8 mouse cellular contexts compared by ENCODE assay signal in the genomic region with DNA sequence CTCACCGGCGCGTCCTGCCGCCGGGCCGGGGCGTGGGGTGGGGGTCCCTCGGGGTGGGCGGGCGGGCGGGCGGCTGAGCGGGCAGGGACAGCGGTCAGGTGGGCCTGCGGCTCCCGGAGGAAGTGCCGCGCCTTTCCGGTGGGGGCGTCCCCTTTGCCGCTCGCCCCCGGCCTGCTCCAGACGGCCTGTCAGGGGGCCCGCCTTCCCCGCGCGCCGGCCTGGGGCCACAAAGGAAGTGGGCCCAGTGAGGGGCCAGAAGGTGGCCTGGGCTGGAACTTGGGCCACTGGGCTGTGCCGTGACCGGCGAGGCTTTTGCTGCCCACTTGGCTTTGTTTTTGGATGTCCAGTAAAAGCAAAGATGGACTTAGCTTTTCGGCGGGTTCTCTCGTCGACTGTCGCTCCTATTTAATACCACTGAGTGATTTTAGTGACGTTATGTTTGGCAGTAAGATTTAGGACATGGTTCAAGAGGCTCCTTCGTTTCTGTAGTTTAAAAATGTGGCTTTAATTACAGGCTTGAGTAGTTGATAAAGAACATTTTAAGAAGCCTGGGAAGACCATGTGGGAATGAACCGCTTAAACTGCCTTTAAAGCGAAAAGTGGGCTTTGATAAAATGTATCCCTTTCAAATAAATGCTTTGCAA. TPM values are rescaled to one million over a fixed set of nuclear protein-coding genes. Genes with fewer than 3 reads are reported as not detected.
A peak's percentile ranks its signal among the peaks of the same experiment; 100 is the strongest.
DNase-seq lines count a peak whose midpoint lies in the region; ATAC-seq and TF ChIP-seq lines count a peak whose summit lies in the region.

No protein-coding gene starts in this region.

- H3K4me2 ChIP-seq in heart, embryonic 15.5 days: peak overlapping the region; percentile 71
- H3K4me2 ChIP-seq in kidney, embryonic 16.5 days (replicated peaks; ENCODE audit: low read depth, low read length): peak overlapping the region; percentile 83
- peak overlapping the region; percentile 92 for H3K4me2 ChIP-seq in liver, postnatal 0 days (ENCODE audit: low read depth, low read length)
- H3K4me2 ChIP-seq in stomach, embryonic 15.5 days: peak overlapping the region; percentile 55

- no peak for TF ChIP-seq CTCF in bone marrow macrophage, adult 2 months (IDR thresholded peaks at IDR 0.05; ENCODE audit: low read depth, low read length)
- TF ChIP-seq CTCF in liver, postnatal 0 days (IDR thresholded peaks at IDR 0.05; ENCODE audit: low read depth): peak; percentile 1; the same call in 1 of the 2 replicates

- peak overlapping the region; percentile 96 for H3K4me3 ChIP-seq in bone marrow macrophage, adult 2 months (ENCODE audit: insufficient read depth, low read length)
- peak overlapping the region; percentile 80 for H3K4me3 ChIP-seq in forebrain, embryonic 10.5 days
- H3K4me3 ChIP-seq in heart, embryonic 15.5 days: peak overlapping the region; percentile 92
- peak overlapping the region; percentile 86 for H3K4me3 ChIP-seq in kidney, embryonic 16.5 days (ENCODE audit: low read length)
- peak overlapping the region; percentile 91 for H3K4me3 ChIP-seq in liver, postnatal 0 days (ENCODE audit: low read depth, low read length)
- H3K4me3 ChIP-seq in stomach, embryonic 15.5 days (replicated peaks): peak overlapping the region; percentile 84

- no peaks in the 10 kb centered on the region for H3K27me3 ChIP-seq in forebrain, embryonic 10.5 days (ENCODE audit: poor library complexity, severe bottlenecking)
- H3K27me3 ChIP-seq in heart, embryonic 15.5 days: no peaks in the 10 kb centered on the region
- no peaks in the 10 kb centered on the region for H3K27me3 ChIP-seq in kidney, embryonic 16.5 days (ENCODE audit: insufficient read depth, low read length)
- no peaks in the 10 kb centered on the region for H3K27me3 ChIP-seq in liver, postnatal 0 days (ENCODE audit: insufficient read depth, low read length)
- H3K27me3 ChIP-seq in stomach, embryonic 15.5 days (replicated peaks): no peaks in the 10 kb centered on the region

- peaks cover 34% of the 10 kb centered on the region for H3K36me3 ChIP-seq in forebrain, embryonic 10.5 days (replicated peaks)
- no peaks in the 10 kb centered on the region for H3K36me3 ChIP-seq in heart, embryonic 15.5 days
- no peaks in the 10 kb centered on the region; the same call in 1 of the 2 replicates for H3K36me3 ChIP-seq in kidney, embryonic 16.5 days (ENCODE audit: insufficient read depth, low read length)
- H3K36me3 ChIP-seq in liver, postnatal 0 days (replicated peaks; ENCODE audit: insufficient read depth, low read length): peaks cover 6% of the 10 kb centered on the region
- H3K36me3 ChIP-seq in stomach, embryonic 15.5 days: no peaks in the 10 kb centered on the region

- peak overlapping the region; percentile 89 for H3K27ac ChIP-seq in bone marrow macrophage, adult 2 months (ENCODE audit: insufficient read depth, low read depth, low read length)
- H3K27ac ChIP-seq in forebrain, embryonic 10.5 days: peak overlapping the region; percentile 99
- H3K27ac ChIP-seq in heart, embryonic 15.5 days: peak overlapping the region; percentile 99
- H3K27ac ChIP-seq in kidney, embryonic 16.5 days (ENCODE audit: low read length): peak overlapping the region; percentile 99
- H3K27ac ChIP-seq in liver, postnatal 0 days (ENCODE audit: low read depth): peak overlapping the region; percentile 98
- peak overlapping the region; percentile 98 for H3K27ac ChIP-seq in stomach, embryonic 15.5 days

- TF ChIP-seq EP300 in liver, postnatal 0 days (IDR thresholded peaks at IDR 0.05; ENCODE audit: low read depth): no peak

- peaks cover 12% of the 10 kb centered on the region for H3K4me1 ChIP-seq in bone marrow macrophage, adult 2 months (ENCODE audit: control insufficient read depth, insufficient read depth, low read length)
- H3K4me1 ChIP-seq in forebrain, embryonic 10.5 days: peaks cover 19% of the 10 kb centered on the region
- H3K4me1 ChIP-seq in heart, embryonic 15.5 days (replicated peaks): peaks cover 19% of the 10 kb centered on the region
- H3K4me1 ChIP-seq in kidney, embryonic 16.5 days (ENCODE audit: insufficient read depth, low read length): peaks cover 17% of the 10 kb centered on the region
- H3K4me1 ChIP-seq in liver, postnatal 0 days (ENCODE audit: insufficient read depth): peaks cover 18% of the 10 kb centered on the region; the same call in 1 of the 2 replicates
- peaks cover 11% of the 10 kb centered on the region; the same call in 1 of the 2 replicates for H3K4me1 ChIP-seq in stomach, embryonic 15.5 days

- peak; percentile 70 for ATAC-seq in heart, embryonic 15.5 days (replicated peaks; ENCODE audit: insufficient number of reproducible peaks, insufficient read depth, low FRiP score, low read depth)
- ATAC-seq in kidney, embryonic 16.5 days (ENCODE audit: low FRiP score, low TSS enrichment): peak; percentile 80
- peak; percentile 52 for ATAC-seq in liver, postnatal 0 days
- peak; percentile 52 for ATAC-seq in stomach, embryonic 15.5 days (ENCODE audit: insufficient read depth, low FRiP score, low read depth)

- TF ChIP-seq POLR2A in bone marrow macrophage, adult 2 months (IDR thresholded peaks at IDR 0.05; ENCODE audit: borderline replicate concordance, low read depth, low read length): no peak

- no peaks in the 10 kb centered on the region for H3K9me3 ChIP-seq in forebrain, embryonic 10.5 days
- no peaks in the 10 kb centered on the region for H3K9me3 ChIP-seq in heart, embryonic 15.5 days (replicated peaks)
- no peaks in the 10 kb centered on the region for H3K9me3 ChIP-seq in kidney, embryonic 16.5 days (ENCODE audit: low read length)
- H3K9me3 ChIP-seq in liver, postnatal 0 days (ENCODE audit: low read length): no peaks in the 10 kb centered on the region
- H3K9me3 ChIP-seq in stomach, embryonic 15.5 days: no peaks in the 10 kb centered on the region

- WGBS in forebrain, embryonic 10.5 days: under 1% methylated on average over 29 of the region's 41 CpGs
- WGBS in heart, embryonic 15.5 days: 1% methylated on average over 38 of the region's 41 CpGs
- under 1% methylated on average over 29 of the region's 41 CpGs for WGBS in kidney, embryonic 16.5 days
- under 1% methylated on average over 21 of the region's 41 CpGs for WGBS in liver, postnatal 0 days (ENCODE audit: insufficient replicate concordance)
- under 1% methylated on average over 38 of the region's 41 CpGs for WGBS in stomach, embryonic 15.5 days

- DNase-seq in B cell, adult 2 months: peak; percentile 79 to 83
- peak; percentile 69 for DNase-seq in forebrain, embryonic 10.5 days (ENCODE audit: extremely low spot score, low spot score)
- DNase-seq in liver, postnatal 0 days: peak; percentile 80
- peak; percentile 84 for DNase-seq in neural tube, embryonic 10.5 days (ENCODE audit: extremely low spot score, low spot score)

- peak overlapping the region; percentile 89 for H3K9ac ChIP-seq in heart, embryonic 15.5 days
- H3K9ac ChIP-seq in kidney, embryonic 16.5 days (replicated peaks; ENCODE audit: low read length): peak overlapping the region; percentile 90
- peak overlapping the region; percentile 96 for H3K9ac ChIP-seq in liver, postnatal 0 days (replicated peaks)
- peak overlapping the region; percentile 76 for H3K9ac ChIP-seq in stomach, embryonic 15.5 days

RNA-seq across cellular contexts. Expression of a gene that starts 0.5 kb away (rescaled TPM):
- 70.8 and 88.9 TPM in 2 replicates for polyA plus RNA-seq in bone marrow macrophage, adult 2 months (2012; ENCODE audit: insufficient read depth, insufficient read length, missing spikeins)
- polyA plus RNA-seq in forebrain, embryonic 10.5 days (2016; fragmentation: Nextera tagmentation; extraction: Ambion mirVana): 99.5 and 107 TPM in 2 replicates
- 44.7 and 68.9 TPM in 2 replicates for polyA plus RNA-seq in heart, embryonic 15.5 days (2015; fragmentation: Nextera tagmentation; extraction: Ambion mirVana)
- 90.5 and 93.3 TPM in 2 replicates for polyA plus RNA-seq in kidney, embryonic 16.5 days (2015; fragmentation: Nextera tagmentation; extraction: Ambion mirVana)
- polyA plus RNA-seq in liver, postnatal 0 days (2015; fragmentation: Nextera tagmentation; extraction: Ambion mirVana): 33.9 and 34.9 TPM in 2 replicates
- 75.4 and 76.3 TPM in 2 replicates for polyA plus RNA-seq in stomach, embryonic 15.5 days (2015; fragmentation: Nextera tagmentation; extraction: Ambion mirVana)

RNA-seq across cellular contexts. Expression of a gene that starts 26.4 kb away (rescaled TPM):
- 96.5 and 106 TPM in 2 replicates for polyA plus RNA-seq in bone marrow macrophage, adult 2 months (2012; ENCODE audit: insufficient read depth, insufficient read length, missing spikeins)
- 0.97 and 1.0 TPM in 2 replicates for polyA plus RNA-seq in forebrain, embryonic 10.5 days (2016; fragmentation: Nextera tagmentation; extraction: Ambion mirVana)
- polyA plus RNA-seq in heart, embryonic 15.5 days (2015; fragmentation: Nextera tagmentation; extraction: Ambion mirVana): 1.2 and 4.9 TPM in 2 replicates
- 1.0 and 1.2 TPM in 2 replicates for polyA plus RNA-seq in kidney, embryonic 16.5 days (2015; fragmentation: Nextera tagmentation; extraction: Ambion mirVana)
- 8.2 and 9.4 TPM in 2 replicates for polyA plus RNA-seq in liver, postnatal 0 days (2015; fragmentation: Nextera tagmentation; extraction: Ambion mirVana)
- polyA plus RNA-seq in stomach, embryonic 15.5 days (2015; fragmentation: Nextera tagmentation; extraction: Ambion mirVana): 3.5 and 4.3 TPM in 2 replicates

RNA-seq across cellular contexts. Expression of a gene that starts 58.7 kb away (rescaled TPM):
- polyA plus RNA-seq in bone marrow macrophage, adult 2 months (2012; ENCODE audit: insufficient read depth, insufficient read length, missing spikeins): not detected in 2 replicates
- polyA plus RNA-seq in forebrain, embryonic 10.5 days (2016; fragmentation: Nextera tagmentation; extraction: Ambion mirVana): 6.2 and 7.1 TPM in 2 replicates
- 1.1 and 3.3 TPM in 2 replicates for polyA plus RNA-seq in heart, embryonic 15.5 days (2015; fragmentation: Nextera tagmentation; extraction: Ambion mirVana)
- polyA plus RNA-seq in kidney, embryonic 16.5 days (2015; fragmentation: Nextera tagmentation; extraction: Ambion mirVana): 1.9 and 2.0 TPM in 2 replicates
- polyA plus RNA-seq in liver, postnatal 0 days (2015; fragmentation: Nextera tagmentation; extraction: Ambion mirVana): 1.5 and 1.6 TPM in 2 replicates
- 5.7 and 8.2 TPM in 2 replicates for polyA plus RNA-seq in stomach, embryonic 15.5 days (2015; fragmentation: Nextera tagmentation; extraction: Ambion mirVana)

Comparison
In these comparisons a context has a peak if more than half of its experiments do, and no peak if none do; other contexts are left out.
1. Peak in every context shown above with its lines: DNase-seq, ATAC-seq, H3K4me3 ChIP-seq and H3K27ac ChIP-seq.